Mouse (Mus musculus): ENCODE data around the gene Prkci.

GRCm38 (mm10) chr3:31095179-31095490 lies 99.6 kb downstream of the Prkci start:
- TF ChIP-seq EP300 (IDR thresholded peaks at IDR 0.05; ENCODE audit: insufficient read depth, low read depth, low read length) (no peak), POLR2A (IDR thresholded peaks at IDR 0.05; ENCODE audit: insufficient read depth, low read length) (no peak), CTCF (IDR thresholded peaks at IDR 0.05; ENCODE audit: low read depth, low read length) (no peak)
